Mouse (Mus musculus) hindbrain, embryonic 11.5 days (tissue): ENCODE data around the gene Tsga10. TPM values are rescaled to one million over a fixed set of nuclear protein-coding genes. Genes with fewer than 3 reads are reported as not detected.
A peak's percentile ranks its signal among the peaks of the same experiment; 100 is the strongest.

Experiments
- ATAC-seq: fragments of 200-750 bp; cut with Nextera tagmentation; 2 replicates; pipeline ENCODE4 v1.8.0; 2017; ENCODE audit warnings: mild to moderate bottlenecking, moderate TSS enrichment, moderate library complexity; ENCODE audit not compliant: low FRiP score
- DNase-seq: peaks from one replicate; pipeline ENCODE4 v3.0.0-alpha.2; 2015; ENCODE audit warnings: low spot score
- H3K27ac ChIP-seq: fragments of 300-500 bp; sonication (generic); 2 replicates; pipeline ENCODE4 v1.5.1; 2014; ENCODE audit warnings: mild to moderate bottlenecking, low read depth, low read length
- H3K27me3 ChIP-seq: fragments of 300-500 bp; sonication (generic); 2 replicates; pipeline ENCODE4 v1.6.1; 2014; ENCODE audit warnings: mild to moderate bottlenecking, low read length, moderate library complexity, mixed read lengths; ENCODE audit not compliant: control insufficient read depth, insufficient read depth
- H3K36me3 ChIP-seq: fragments of 300-500 bp; sonication (generic); 2 replicates; pipeline ENCODE4 v1.6.1; 2014; ENCODE audit warnings: mild to moderate bottlenecking, low read length, moderate library complexity, mixed read lengths; ENCODE audit not compliant: control insufficient read depth, insufficient read depth
- H3K4me1 ChIP-seq: fragments of 300-500 bp; sonication (generic); replicated peaks from 2 replicates; pipeline ENCODE4 v1.6.1; 2014; ENCODE audit warnings: low read length, mixed read lengths; ENCODE audit not compliant: control insufficient read depth, insufficient read depth
- H3K4me2 ChIP-seq: fragments of 300-500 bp; sonication (generic); replicated peaks from 2 replicates; pipeline ENCODE4 v1.6.1; 2014; ENCODE audit warnings: mild to moderate bottlenecking, low read depth, low read length
- H3K4me3 ChIP-seq: fragments of 300-500 bp; sonication (generic); 2 replicates; pipeline ENCODE4 v1.5.1; 2014; ENCODE audit warnings: low read depth, low read length
- H3K9ac ChIP-seq: fragments of 300-500 bp; sonication (generic); 2 replicates; pipeline ENCODE4 v1.6.1; 2014; ENCODE audit warnings: low read depth, low read length
- H3K9me3 ChIP-seq: fragments of 300-500 bp; sonication (generic); 2 replicates; pipeline ENCODE4 v1.6.1; 2016; ENCODE audit warnings: low read length; ENCODE audit not compliant: control insufficient read depth
- WGBS: fragments of 180-500 bp; shearing (Covaris S2); extraction: QIAGEN DNeasy Blood & Tissue Kit; methylation state at CpG from one replicate; pipeline ENCODE4 v1.1.7; 2014; 5-methylcytosine and 5-hydroxymethylcytosine counted together
- polyA plus RNA-seq: library from polyadenylated mRNA; unstranded; fragments of >200 nt; fragmentation: Nextera tagmentation; extraction: Ambion mirVana; gene quantifications from 2 replicates; pipeline ENCODE4 v1.2.1, GENCODE M21; 2014

The Tsga10 gene
- polyA plus RNA-seq, 1 experiment from 2014 or later: 21.4 TPM

DNA sequence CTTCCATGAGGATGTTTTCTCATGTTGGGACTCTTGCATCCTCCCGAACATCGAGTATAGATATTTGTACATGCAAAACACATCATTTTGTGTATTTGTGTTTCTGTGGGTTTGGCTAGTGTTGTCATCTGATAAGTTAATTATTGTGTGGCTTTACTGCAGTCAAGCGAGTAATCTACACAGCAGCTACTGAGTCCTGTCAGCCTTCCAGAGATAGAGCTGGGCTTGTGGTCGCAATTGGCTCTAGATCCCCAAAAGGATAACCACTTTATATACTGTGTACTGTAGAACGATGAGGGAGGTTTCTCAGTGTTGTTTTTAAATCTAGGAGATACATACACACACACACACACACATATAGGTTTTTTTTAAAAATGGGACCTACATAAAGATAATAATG, 130.3 kb downstream of the Tsga10 start:
- DNase-seq: no peak
- 94% methylated on average over 5 of the region's 5 CpGs for WGBS

DNA sequence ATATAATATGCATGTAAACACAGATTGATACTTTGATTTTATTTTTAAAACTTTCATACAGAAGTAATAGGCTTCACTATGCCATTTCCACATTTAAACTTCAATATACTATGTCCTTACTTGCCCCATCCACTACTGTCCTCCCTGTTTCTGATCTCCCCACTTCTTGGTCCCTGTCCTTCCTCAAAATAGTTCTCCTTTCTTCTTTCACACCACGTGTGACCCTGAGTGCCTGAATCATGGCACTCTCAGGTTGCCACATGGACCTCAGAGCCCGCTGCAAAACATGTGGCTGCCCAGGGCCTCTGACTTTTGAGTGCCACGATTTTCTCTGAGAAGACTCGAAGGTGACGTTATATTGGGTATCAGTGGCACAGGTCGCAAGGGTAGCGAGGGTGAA, 131.4 kb downstream of the Tsga10 start:
- DNase-seq (no peak), ATAC-seq (no peak)
- WGBS: 77% methylated on average over 7 of the region's 7 CpGs
- Histone ChIP-seq H3K27me3 (no peaks in the 10 kb centered on the region), H3K27ac (no peak overlapping the region), H3K36me3 (no peaks in the 10 kb centered on the region), H3K9ac (no peak overlapping the region), H3K4me2 (no peak overlapping the region), H3K9me3 (no peaks in the 10 kb centered on the region), H3K4me1 (no peaks in the 10 kb centered on the region), H3K4me3 (no peak overlapping the region)

More for the DNA sequence above, 130.3 kb downstream of the Tsga10 start:
- Histone ChIP-seq H3K4me1 (no peaks in the 10 kb centered on the region), H3K27me3 (no peaks in the 10 kb centered on the region), H3K9me3 (no peaks in the 10 kb centered on the region), H3K4me3 (no peak overlapping the region), H3K36me3 (no peaks in the 10 kb centered on the region), H3K9ac (no peak overlapping the region), H3K4me2 (no peak overlapping the region), H3K27ac (no peak overlapping the region)
- no peak for ATAC-seq

DNA sequence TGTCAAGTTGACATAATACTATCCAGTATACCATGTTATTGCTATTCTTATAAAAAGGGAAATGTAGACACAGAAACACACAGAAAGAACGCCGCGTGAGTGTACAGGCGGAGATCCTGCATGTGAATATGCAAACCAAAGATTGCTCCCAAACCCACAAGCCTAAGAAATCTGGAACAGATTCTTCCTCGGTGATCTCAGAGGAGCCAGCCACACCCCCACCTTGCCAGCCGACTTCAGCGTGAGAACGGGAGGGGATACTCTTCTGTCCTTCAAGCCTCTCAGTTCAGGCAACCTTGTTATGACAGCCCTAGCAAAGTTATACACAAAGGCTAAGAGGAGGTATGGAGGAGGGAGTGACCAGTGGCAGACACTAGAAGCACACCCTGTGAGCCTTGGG, 136.9 kb downstream of the Tsga10 start:
- H3K4me1 ChIP-seq: no peaks in the 10 kb centered on the region
- 92% methylated on average over 8 of the region's 8 CpGs for WGBS
- DNase-seq: no peak

DNA sequence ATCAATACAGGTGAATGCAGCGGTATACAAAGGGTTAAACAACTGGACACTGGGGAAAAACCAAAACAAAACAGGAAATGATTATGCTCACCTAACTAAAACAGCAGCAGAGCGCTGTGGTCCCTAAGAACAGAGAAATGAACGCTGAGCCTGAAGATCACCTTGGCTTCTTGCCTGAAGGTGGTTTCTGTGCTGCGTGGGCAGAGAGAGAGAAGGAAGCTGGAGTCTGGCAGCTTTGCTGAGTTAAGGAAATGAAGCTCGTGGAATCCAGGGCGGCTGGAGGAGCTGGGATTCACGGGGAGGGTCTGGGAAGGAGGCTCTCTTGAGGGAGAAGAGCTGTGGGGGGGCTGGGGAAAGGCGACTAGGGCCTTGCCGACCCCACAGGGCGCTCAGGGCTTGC, 138.2 kb downstream of the Tsga10 start:
- H3K4me3 ChIP-seq: no peak overlapping the region
- H3K4me2 ChIP-seq: no peak overlapping the region
- no peaks in the 10 kb centered on the region for H3K27me3 ChIP-seq
- no peak for DNase-seq
- 73% methylated on average over 10 of the region's 10 CpGs for WGBS
- H3K27ac ChIP-seq: no peak overlapping the region
- no peaks in the 10 kb centered on the region for H3K4me1 ChIP-seq
- H3K9ac ChIP-seq: no peak overlapping the region
- H3K9me3 ChIP-seq: no peaks in the 10 kb centered on the region
- ATAC-seq: no peak
- no peaks in the 10 kb centered on the region for H3K36me3 ChIP-seq

More for the DNA sequence above, 136.9 kb downstream of the Tsga10 start:
- Histone ChIP-seq H3K4me3 (no peak overlapping the region), H3K4me2 (no peak overlapping the region), H3K27ac (no peak overlapping the region), H3K36me3 (no peaks in the 10 kb centered on the region), H3K9me3 (no peaks in the 10 kb centered on the region), H3K9ac (no peak overlapping the region), H3K27me3 (no peaks in the 10 kb centered on the region)
- no peak for ATAC-seq

DNA sequence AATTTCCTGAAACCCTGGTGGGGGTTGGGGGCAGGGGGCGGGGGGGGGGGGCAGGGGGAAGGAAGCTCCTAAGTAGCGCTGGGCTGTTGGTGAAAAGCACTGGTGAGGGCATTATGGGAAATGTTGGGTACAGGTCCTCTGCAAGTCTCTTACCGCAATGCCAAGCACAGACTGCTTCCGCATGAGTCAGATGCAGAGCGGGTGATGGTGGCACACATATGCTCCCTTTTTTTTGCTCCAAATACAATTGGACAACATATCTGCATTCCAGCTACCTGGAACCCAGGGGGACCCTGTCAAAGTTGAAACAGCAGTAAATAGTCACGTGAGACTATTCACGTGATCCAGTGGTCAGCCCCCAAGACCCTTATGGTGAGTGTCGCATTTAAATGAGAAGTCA, 139.0 kb downstream of the Tsga10 start:
- ATAC-seq: no peak
- Histone ChIP-seq H3K4me1 (no peaks in the 10 kb centered on the region), H3K4me3 (no peak overlapping the region), H3K9ac (no peak overlapping the region), H3K27ac (no peak overlapping the region), H3K4me2 (no peak overlapping the region), H3K27me3 (no peaks in the 10 kb centered on the region), H3K9me3 (no peaks in the 10 kb centered on the region), H3K36me3 (no peaks in the 10 kb centered on the region)
- DNase-seq: no peak
- 85% methylated on average over 8 of the region's 8 CpGs for WGBS

DNA sequence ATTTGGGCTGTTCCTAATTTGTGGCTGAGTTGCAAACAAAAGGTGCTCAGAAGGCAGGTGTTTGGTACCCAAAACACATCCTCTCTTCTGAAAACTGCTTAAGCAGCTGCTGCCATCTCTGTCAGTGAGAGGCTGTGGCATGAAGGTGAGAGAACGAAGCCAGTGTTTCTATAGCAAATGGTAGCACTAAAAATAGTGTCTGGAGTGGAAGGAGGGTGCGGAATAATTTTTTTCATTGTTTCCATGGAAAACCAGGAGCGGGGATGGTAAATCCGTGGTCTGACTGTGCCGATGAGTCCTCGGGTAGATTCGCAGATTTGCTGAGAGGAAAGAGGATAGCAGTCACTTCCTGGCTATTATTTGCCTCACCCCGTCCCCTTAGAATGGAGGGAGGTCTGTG, 139.8 kb downstream of the Tsga10 start:
- whole genome bisulfite sequencing: 85% methylated on average over 8 of the region's 8 CpGs
- no peaks in the 10 kb centered on the region for H3K9me3 ChIP-seq
- ATAC-seq (no peak), DNase-seq (no peak)
- no peak overlapping the region for H3K9ac ChIP-seq
- no peak overlapping the region for H3K4me3 ChIP-seq
- no peak overlapping the region for H3K4me2 ChIP-seq
- no peak overlapping the region for H3K27ac ChIP-seq
- H3K36me3 ChIP-seq: no peaks in the 10 kb centered on the region
- no peaks in the 10 kb centered on the region for H3K27me3 ChIP-seq
- H3K4me1 ChIP-seq: no peaks in the 10 kb centered on the region

DNA sequence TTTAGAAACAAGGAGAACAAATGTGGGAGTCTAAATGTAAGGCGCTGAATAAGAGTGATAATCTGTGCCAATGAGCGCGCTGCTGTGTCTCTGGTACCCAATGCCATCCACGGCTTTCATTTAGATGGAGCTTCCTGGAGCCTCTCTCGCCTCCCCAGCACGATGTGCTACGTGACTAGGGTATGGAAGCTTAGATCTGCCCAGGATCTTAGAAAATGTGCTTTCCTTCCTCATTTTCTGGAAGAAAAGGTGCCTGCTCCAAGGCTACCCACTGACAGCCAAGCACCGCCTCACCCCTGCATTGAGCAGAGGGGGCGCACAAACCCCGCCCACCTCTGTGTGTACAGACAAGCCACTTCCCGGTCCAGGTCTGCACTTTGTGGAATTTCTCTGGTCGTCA, 140.3 kb downstream of the Tsga10 start:
- 72% methylated on average over 12 of the region's 12 CpGs for WGBS
- DNase-seq: no peak
- H3K9ac ChIP-seq: no peak overlapping the region
- no peak for ATAC-seq
- H3K4me3 ChIP-seq: no peak overlapping the region
- no peaks in the 10 kb centered on the region for H3K36me3 ChIP-seq
- H3K27ac ChIP-seq: no peak overlapping the region
- H3K9me3 ChIP-seq: no peaks in the 10 kb centered on the region
- H3K4me1 ChIP-seq: no peaks in the 10 kb centered on the region
- no peak overlapping the region for H3K4me2 ChIP-seq
- peaks cover under 1% of the 10 kb centered on the region; the same call in 1 of the 2 replicates for H3K27me3 ChIP-seq

DNA sequence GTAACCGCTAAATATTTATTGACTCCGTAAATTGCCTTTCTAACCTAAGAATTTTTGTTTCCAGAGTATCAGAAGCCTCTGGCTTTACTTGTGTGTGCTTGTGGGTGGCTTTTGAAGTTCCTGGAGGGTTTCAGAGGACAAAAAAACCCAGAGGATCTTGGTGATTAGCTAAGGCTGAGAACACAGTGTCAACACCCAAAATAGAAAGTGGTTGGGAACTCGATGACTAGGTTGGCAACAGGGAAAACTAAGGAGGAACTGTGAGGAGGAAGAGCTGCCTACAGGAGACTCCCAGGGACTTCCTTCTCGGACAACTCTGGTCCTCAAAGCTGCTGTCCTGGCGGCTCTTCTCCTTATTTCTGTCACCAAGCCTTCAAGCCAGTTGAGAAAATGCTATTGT, 145.1 kb downstream of the Tsga10 start:
- Histone ChIP-seq H3K36me3 (no peaks in the 10 kb centered on the region), H3K9ac (no peak overlapping the region), H3K27ac (no peak overlapping the region), H3K4me2 (no peak overlapping the region), H3K4me1 (peaks cover 2% of the 10 kb centered on the region; the same call in 1 of the 2 replicates), H3K9me3 (no peaks in the 10 kb centered on the region), H3K27me3 (peaks cover 10% of the 10 kb centered on the region), H3K4me3 (no peak overlapping the region)
- ATAC-seq (no peak), DNase-seq (no peak)
- 76% methylated on average over 5 of the region's 5 CpGs for WGBS

DNA sequence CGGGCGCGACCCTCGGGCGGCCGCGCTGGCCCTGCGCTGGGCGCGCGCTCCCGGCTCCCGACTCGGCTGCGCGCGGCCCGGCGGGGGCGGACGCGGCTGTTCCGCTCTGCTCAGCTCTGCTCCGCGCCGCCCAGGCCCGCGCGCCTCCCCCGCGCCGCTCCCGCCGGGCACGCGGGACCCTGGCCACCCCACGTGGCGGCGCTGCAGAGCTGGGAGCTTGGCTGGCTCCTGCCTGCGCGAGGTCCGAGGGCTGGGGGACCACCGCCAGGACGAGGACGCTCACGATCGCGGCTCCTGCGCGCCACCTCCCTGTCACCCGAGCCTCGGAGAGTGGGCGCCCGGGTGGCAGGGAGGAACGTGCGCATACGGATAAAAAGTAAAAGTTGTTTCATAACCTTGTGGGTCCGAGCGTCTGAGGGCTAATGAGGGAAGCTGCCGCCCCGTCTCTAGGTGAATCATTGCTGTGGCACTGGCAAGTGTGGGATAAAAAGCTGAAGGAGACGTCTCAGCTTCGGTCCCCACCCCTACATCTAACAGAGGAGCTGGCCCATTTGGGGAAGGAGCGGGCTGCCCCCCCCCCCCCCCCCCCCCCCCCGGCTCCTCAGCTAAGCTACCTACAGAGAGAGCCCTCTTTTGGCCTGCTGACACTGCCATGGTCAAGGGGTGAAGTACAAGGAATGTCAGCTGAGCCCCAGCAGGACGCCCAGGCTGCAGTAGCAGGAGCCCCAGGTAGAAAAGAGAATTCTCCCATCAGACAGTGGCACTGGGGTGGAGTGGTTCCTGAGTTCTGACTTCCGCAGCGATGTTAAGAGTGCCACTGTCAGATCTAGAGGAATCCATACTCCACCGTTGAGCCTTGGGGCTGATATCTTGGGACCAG, 146.2 kb downstream of the Tsga10 start, which contains the start of gene 2010300C02Rik:
Gene 2010300C02Rik, minus strand, starts transcription at position 325 of the 880 bp plus-strand sequence.
- Histone ChIP-seq H3K9me3 (no peaks in the 10 kb centered on the region), H3K27me3 (peaks cover 10% of the 10 kb centered on the region), H3K9ac (peak within 1 kb of the TSS; percentile 51), H3K27ac (no peak within 1 kb of the TSS), H3K4me1 (peaks cover 2% of the 10 kb centered on the region; the same call in 1 of the 2 replicates), H3K36me3 (no peaks in the 10 kb centered on the region), H3K4me2 (peak within 1 kb of the TSS; percentile 90), H3K4me3 (peak within 1 kb of the TSS; percentile 48)
- under 1% methylated on average over 36 of the region's 69 CpGs for WGBS
- DNase-seq: peak; percentile 76
- ATAC-seq: peak; percentile 89
